Mouse (Mus musculus): ENCODE results near the gene Jchain.

DNA sequence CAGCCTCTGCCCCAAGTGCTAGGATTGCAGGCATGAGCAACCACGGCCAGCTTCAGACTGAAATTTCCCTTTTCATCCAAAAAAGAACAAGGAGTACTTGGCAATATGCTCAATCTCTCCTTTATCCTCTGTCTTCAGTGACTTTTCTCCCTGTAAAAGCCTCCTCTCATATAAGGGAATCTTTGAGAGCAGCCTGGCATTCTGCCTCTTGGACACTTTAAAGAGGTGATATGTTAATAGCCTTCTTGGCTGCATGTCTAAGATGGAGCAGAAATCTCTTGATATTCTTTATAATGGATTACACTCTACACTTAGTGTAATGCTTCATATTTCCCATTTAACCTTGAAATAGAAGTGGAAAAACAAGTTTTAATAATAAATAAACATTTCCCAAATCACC lies 3.2 kb upstream of the Jchain start:
- TF ChIP-seq EP300 (optimal IDR thresholded peaks at IDR 0.05): no peak
- TF ChIP-seq CTCF (IDR thresholded peaks at IDR 0.05; ENCODE audit: low read depth): no peak

All from stomach, postnatal 0 days (tissue).